Mouse (Mus musculus) ES-E14 (cell line): ENCODE results near the gene Cox6b1. TPM values are rescaled to one million over a fixed set of nuclear protein-coding genes. Genes with fewer than 3 reads are reported as not detected.
A peak's percentile ranks its signal among the peaks of the same experiment; 100 is the strongest.

Source experiments
- DNase-seq: peaks from one replicate; pipeline ENCODE4 v3.0.0-alpha.2; 2013; ENCODE audit warnings: low read depth, low spot score
- H3K27ac ChIP-seq: 2 replicates; pipeline ENCODE4 v1.5.1; 2012; ENCODE audit warnings: low read depth, mild to moderate bottlenecking, low read length, moderate library complexity, mixed read lengths; ENCODE audit not compliant: poor library complexity, insufficient read depth, severe bottlenecking
- H3K36me3 ChIP-seq: 2 replicates; pipeline ENCODE4 v1.6.1; 2012; ENCODE audit warnings: mild to moderate bottlenecking, low read length, moderate library complexity, mixed read lengths; ENCODE audit not compliant: control insufficient read depth, poor library complexity, insufficient read depth, severe bottlenecking
- H3K4me1 ChIP-seq, 2 experiments: fragments of 150-350 bp in 1 of 2; sonication (generic) in 1 of 2; 2 replicates each; pipeline ENCODE4 v1.6.1; 2012; ENCODE audit warnings: low read length in 2 of 2, mild to moderate bottlenecking in 1 of 2, mixed read lengths in 1 of 2; ENCODE audit not compliant: control insufficient read depth in 2 of 2, insufficient read depth in 2 of 2, poor library complexity in 1 of 2
- H3K4me3 ChIP-seq, 2 experiments: fragments of 150-350 bp in 1 of 2; sonication (generic) in 1 of 2; 2 replicates each; pipeline ENCODE4 v1.5.1; 2012; ENCODE audit warnings: low read length in 2 of 2, low read depth in 1 of 2, mild to moderate bottlenecking in 1 of 2, mixed read lengths in 1 of 2; ENCODE audit not compliant: insufficient read depth in 1 of 2, poor library complexity in 1 of 2, severe bottlenecking in 1 of 2
- H3K9ac ChIP-seq: 2 replicates; pipeline ENCODE4 v1.6.1; 2012; ENCODE audit warnings: low read depth, mild to moderate bottlenecking, low read length, mixed read lengths; ENCODE audit not compliant: poor library complexity, insufficient read depth, severe bottlenecking
- H3K9me3 ChIP-seq: fragments of 150-350 bp; sonication (generic); 2 replicates; pipeline ENCODE4 v1.6.1; 2012; ENCODE audit warnings: low read depth, mild to moderate bottlenecking, low read length; ENCODE audit not compliant: control insufficient read depth, insufficient read depth
- CHD2 ChIP-seq: IDR thresholded peaks from 2 replicates; pipeline ENCODE4 v1.6.1; 2014; ENCODE audit warnings: mild to moderate bottlenecking, low read depth, low read length, inconsistent platforms
- HCFC1 ChIP-seq: IDR thresholded peaks from 2 replicates; pipeline ENCODE4 v1.6.1; 2012; ENCODE audit warnings: low read length, inconsistent platforms, borderline replicate concordance; ENCODE audit not compliant: insufficient read depth
- MAFK ChIP-seq: IDR thresholded peaks from 2 replicates; pipeline ENCODE4 v1.6.1; 2014; ENCODE audit warnings: mild to moderate bottlenecking, low read depth, low read length, inconsistent platforms; ENCODE audit not compliant: insufficient read depth
- ZC3H11A ChIP-seq: IDR thresholded peaks from 2 replicates; pipeline ENCODE4 v1.6.1; 2012; ENCODE audit warnings: low read depth, mild to moderate bottlenecking, inconsistent platforms, low read length, borderline replicate concordance
- ZNF384 ChIP-seq: IDR thresholded peaks from 2 replicates; pipeline ENCODE4 v1.6.1; 2012; ENCODE audit warnings: low read depth, low read length, inconsistent platforms
- in situ Hi-C, 2 experiments: fragments of 600-800 bp; cut with MboI; formaldehyde crosslinking; loops; one replicate each; pipeline ENCODE4 v1.15.1; 2025; ENCODE audit warnings: low sequenced_read_pairs in 2 of 2, inconsistent platforms in 1 of 2; ENCODE audit not compliant: unreplicated experiment in 2 of 2
- total RNA-seq: library from RNA; depleted of rRNA; stranded (reverse); fragments of 300-350 nt; gene quantifications from 2 replicates; pipeline ENCODE4 v1.2.3, GENCODE M21; 2012; rRNA removed

The Cox6b1 gene
- 478 and 576 TPM in 2 replicates for total RNA-seq

- Histone ChIP-seq H3K27ac (peak within 1 kb of the TSS; percentile 75), H3K36me3 (peaks cover 17% of the 10 kb centered on the region), H3K9me3 (no peaks in the 10 kb centered on the region), H3K4me3 (peak within 1 kb of the TSS; percentile 92 to 98), H3K9ac (peak within 1 kb of the TSS; percentile 94), H3K4me1 (peaks cover 1 to 10% of the 10 kb centered on the region in 2 experiments; a peak in 2 of 4 replicates)
- peak; percentile 87 for DNase-seq
- in situ Hi-C loops, result no loop called here
- TF ChIP-seq ZNF384, result no peak
- no peak for TF ChIP-seq ZC3H11A
- no peak for TF ChIP-seq HCFC1
- TF ChIP-seq CHD2, result no peak
- no peak for TF ChIP-seq MAFK
Observed at GRCm38 (mm10) chr7:30625530-30626384, at the start of gene Cox6b1. TSS of gene Cox6b1 (minus strand) at chr7:30626151.

- Histone ChIP-seq H3K36me3 (no peaks in the 10 kb centered on the region), H3K9ac (0 out of 2 replicates have a peak within 1 kb of the TSS, but pooled peaks have one; percentile 6), H3K4me1 (peaks cover 0 to 3% of the 10 kb centered on the region in 2 experiments; a peak in 1 of 4 replicates), H3K9me3 (no peaks in the 10 kb centered on the region), H3K27ac (no peak within 1 kb of the TSS), H3K4me3 (peak within 1 kb of the TSS in 1 of 2 experiments; percentile 32; a peak in 2 of 4 replicates)
- peak; percentile 50 for DNase-seq
- in situ Hi-C loops, result no loop called here
- no peak for TF ChIP-seq HCFC1
- TF ChIP-seq ZNF384, result no peak
- no peak for TF ChIP-seq CHD2
- TF ChIP-seq ZC3H11A, result no peak
Observed at GRCm38 (mm10) chr7:30671480-30671879, 45.5 kb upstream of the Cox6b1 start, which contains the start of gene Pmis2. TSS of gene Pmis2 (minus strand) at chr7:30671605.

GRCm38 (mm10) chr7:30669229-30669628, 43.3 kb upstream of the Cox6b1 start:
- TF ChIP-seq ZNF384, result peak; percentile 60; the same call in 1 of the 2 replicates
- TF ChIP-seq MAFK, result no peak
- Histone ChIP-seq H3K4me3 (no peak overlapping the region), H3K9me3 (no peaks in the 10 kb centered on the region), H3K27ac (no peak overlapping the region), H3K4me1 (peaks cover 0 to 3% of the 10 kb centered on the region in 2 experiments; a peak in 1 of 4 replicates), H3K36me3 (no peaks in the 10 kb centered on the region), H3K9ac (no peak overlapping the region)
- peak; percentile 71 for DNase-seq
- in situ Hi-C loops, result no loop called here

GRCm38 (mm10) chr7:30665321-30665720, 39.4 kb upstream of the Cox6b1 start:
- Histone ChIP-seq H3K4me1 (no peaks in the 10 kb centered on the region), H3K9ac (peak overlapping the region; percentile 38; the same call in 1 of the 2 replicates), H3K27ac (no peak overlapping the region), H3K36me3 (peaks cover 5% of the 10 kb centered on the region; the same call in 1 of the 2 replicates), H3K4me3 (peak overlapping the region; percentile 91 to 92), H3K9me3 (no peaks in the 10 kb centered on the region)
- TF ChIP-seq ZNF384, result no peak
- no peak for TF ChIP-seq HCFC1
- TF ChIP-seq MAFK, result no peak
- TF ChIP-seq CHD2, result no peak
- no peak for TF ChIP-seq ZC3H11A
- no peak for DNase-seq
- in situ Hi-C loops, result no loop called here
